Mouse (Mus musculus): ENCODE data around the gene Aatk.

DNA sequence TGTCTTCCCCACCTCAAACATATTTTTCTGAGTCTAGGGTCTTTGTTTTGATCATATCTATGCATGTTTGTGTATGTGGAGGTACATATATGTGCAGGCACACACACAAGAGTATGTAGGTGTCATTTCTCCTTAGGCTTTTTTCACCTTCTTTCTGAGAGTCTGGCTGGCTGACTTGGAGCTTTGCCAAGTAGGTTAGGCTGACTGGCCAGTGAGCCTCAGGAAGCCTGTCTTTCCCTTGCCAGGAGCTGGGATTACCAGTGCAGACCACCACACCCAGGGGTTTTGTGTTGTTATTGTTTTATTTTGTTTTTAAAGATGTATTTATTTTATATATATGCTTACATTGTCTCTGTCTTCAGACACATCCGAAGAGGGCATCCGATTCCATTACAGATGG lies 63.8 kb downstream of the Aatk start:
- no peak for TF ChIP-seq CTCF (IDR thresholded peaks at IDR 0.05; ENCODE audit: borderline replicate concordance, extremely low read depth, insufficient read depth, insufficient read length)
- TF ChIP-seq POLR2A (IDR thresholded peaks at IDR 0.05; ENCODE audit: borderline replicate concordance, extremely low read depth, insufficient read depth, insufficient read length, poor library complexity, severe bottlenecking): no peak
